Mouse (Mus musculus): ENCODE data around the gene Cacybp. TPM values are rescaled to one million over a fixed set of nuclear protein-coding genes. Genes with fewer than 3 reads are reported as not detected.

Gene Cacybp
- polyA plus RNA-seq (2015; fragmentation: Nextera tagmentation; extraction: Ambion mirVana): 203 and 213 TPM in 2 replicates

GRCm38 (mm10) chr1:160212703-160213669 lies at the start of gene Cacybp:
TSS of gene Cacybp (minus strand) at chr1:160212875.
- H3K36me3 ChIP-seq (ENCODE audit: insufficient read depth, low read length): no peaks in the 10 kb centered on the region
- WGBS: under 1% methylated on average over 76 of the region's 76 CpGs
- H3K4me1 ChIP-seq (ENCODE audit: insufficient read depth, low read length): peaks cover 26% of the 10 kb centered on the region
- no peaks in the 10 kb centered on the region for H3K27me3 ChIP-seq (ENCODE audit: insufficient read depth, low read length)
- peak within 1 kb of the TSS; percentile 97 for H3K27ac ChIP-seq (ENCODE audit: low read length)
- ATAC-seq (ENCODE audit: low FRiP score, low TSS enrichment): peak; percentile 99
- peak within 1 kb of the TSS; percentile 70 for H3K4me3 ChIP-seq (ENCODE audit: low read length)
- H3K9me3 ChIP-seq (ENCODE audit: low read length): no peaks in the 10 kb centered on the region
- H3K4me2 ChIP-seq (replicated peaks; ENCODE audit: low read depth, low read length): peak within 1 kb of the TSS; percentile 82
- peak within 1 kb of the TSS; percentile 88 for H3K9ac ChIP-seq (replicated peaks; ENCODE audit: low read length)

- Histone ChIP-seq H3K4me1 (ENCODE audit: insufficient read depth, low read length) (no peaks in the 10 kb centered on the region; the same call in 1 of the 2 replicates), H3K36me3 (ENCODE audit: insufficient read depth, low read length) (no peaks in the 10 kb centered on the region), H3K9ac (replicated peaks; ENCODE audit: low read length) (no peak overlapping the region), H3K27ac (ENCODE audit: low read length) (no peak overlapping the region), H3K27me3 (ENCODE audit: insufficient read depth, low read length) (no peaks in the 10 kb centered on the region), H3K4me2 (replicated peaks; ENCODE audit: low read depth, low read length) (no peak overlapping the region), H3K9me3 (ENCODE audit: low read length) (no peaks in the 10 kb centered on the region), H3K4me3 (ENCODE audit: low read length) (no peak overlapping the region)
- WGBS: 58% methylated on average over 4 of the region's 4 CpGs
- no peak for ATAC-seq (ENCODE audit: low FRiP score, low TSS enrichment)
Observed at GRCm38 (mm10) chr1:160262415-160262814, 49.7 kb upstream of the Cacybp start.

- ATAC-seq (ENCODE audit: low FRiP score, low TSS enrichment): no peak
- Histone ChIP-seq H3K4me2 (replicated peaks; ENCODE audit: low read depth, low read length) (no peak overlapping the region), H3K27me3 (ENCODE audit: insufficient read depth, low read length) (no peaks in the 10 kb centered on the region), H3K36me3 (ENCODE audit: insufficient read depth, low read length) (no peaks in the 10 kb centered on the region), H3K4me1 (ENCODE audit: insufficient read depth, low read length) (no peaks in the 10 kb centered on the region; the same call in 1 of the 2 replicates), H3K27ac (ENCODE audit: low read length) (no peak overlapping the region), H3K9me3 (ENCODE audit: low read length) (no peaks in the 10 kb centered on the region), H3K9ac (replicated peaks; ENCODE audit: low read length) (no peak overlapping the region), H3K4me3 (ENCODE audit: low read length) (no peak overlapping the region)
- 63% methylated on average over 2 of the region's 2 CpGs for WGBS
Observed at GRCm38 (mm10) chr1:160261849-160262248, 49.2 kb upstream of the Cacybp start.

- H3K9ac ChIP-seq (replicated peaks; ENCODE audit: low read length): no peak overlapping the region
- H3K4me2 ChIP-seq (replicated peaks; ENCODE audit: low read depth, low read length): no peak overlapping the region
- no peak for ATAC-seq (ENCODE audit: low FRiP score, low TSS enrichment)
- H3K27ac ChIP-seq (ENCODE audit: low read length): no peak overlapping the region
- H3K36me3 ChIP-seq (ENCODE audit: insufficient read depth, low read length): no peaks in the 10 kb centered on the region
- H3K27me3 ChIP-seq (ENCODE audit: insufficient read depth, low read length): no peaks in the 10 kb centered on the region
- no peak overlapping the region for H3K4me3 ChIP-seq (ENCODE audit: low read length)
- H3K4me1 ChIP-seq (ENCODE audit: insufficient read depth, low read length): no peaks in the 10 kb centered on the region; the same call in 1 of the 2 replicates
- 89% methylated on average over 4 of the region's 4 CpGs for WGBS
- no peaks in the 10 kb centered on the region for H3K9me3 ChIP-seq (ENCODE audit: low read length)
Observed at GRCm38 (mm10) chr1:160260605-160261004, 47.9 kb upstream of the Cacybp start.

GRCm38 (mm10) chr1:160259884-160260283 lies 47.2 kb upstream of the Cacybp start:
- Histone ChIP-seq H3K36me3 (ENCODE audit: insufficient read depth, low read length) (no peaks in the 10 kb centered on the region), H3K27me3 (ENCODE audit: insufficient read depth, low read length) (no peaks in the 10 kb centered on the region), H3K9ac (replicated peaks; ENCODE audit: low read length) (no peak overlapping the region), H3K4me2 (replicated peaks; ENCODE audit: low read depth, low read length) (no peak overlapping the region), H3K27ac (ENCODE audit: low read length) (no peak overlapping the region), H3K9me3 (ENCODE audit: low read length) (no peaks in the 10 kb centered on the region), H3K4me3 (ENCODE audit: low read length) (no peak overlapping the region), H3K4me1 (ENCODE audit: insufficient read depth, low read length) (no peaks in the 10 kb centered on the region; the same call in 1 of the 2 replicates)
- WGBS: 61% methylated on average over 7 of the region's 7 CpGs
- ATAC-seq (ENCODE audit: low FRiP score, low TSS enrichment): no peak; the same call in 1 of the 2 replicates

GRCm38 (mm10) chr1:160253108-160253507 lies 40.4 kb upstream of the Cacybp start:
- Histone ChIP-seq H3K27me3 (ENCODE audit: insufficient read depth, low read length) (no peaks in the 10 kb centered on the region), H3K4me1 (ENCODE audit: insufficient read depth, low read length) (no peaks in the 10 kb centered on the region), H3K36me3 (ENCODE audit: insufficient read depth, low read length) (no peaks in the 10 kb centered on the region), H3K27ac (ENCODE audit: low read length) (no peak overlapping the region), H3K9ac (replicated peaks; ENCODE audit: low read length) (no peak overlapping the region), H3K4me3 (ENCODE audit: low read length) (no peak overlapping the region), H3K4me2 (replicated peaks; ENCODE audit: low read depth, low read length) (no peak overlapping the region), H3K9me3 (ENCODE audit: low read length) (no peaks in the 10 kb centered on the region)
- no peak for ATAC-seq (ENCODE audit: low FRiP score, low TSS enrichment)
- 87% methylated on average over 2 of the region's 2 CpGs for WGBS

- Histone ChIP-seq H3K27ac (ENCODE audit: low read length) (no peak overlapping the region), H3K9me3 (ENCODE audit: low read length) (no peaks in the 10 kb centered on the region), H3K4me3 (ENCODE audit: low read length) (no peak overlapping the region), H3K27me3 (ENCODE audit: insufficient read depth, low read length) (no peaks in the 10 kb centered on the region), H3K4me2 (replicated peaks; ENCODE audit: low read depth, low read length) (no peak overlapping the region), H3K36me3 (ENCODE audit: insufficient read depth, low read length) (no peaks in the 10 kb centered on the region), H3K9ac (replicated peaks; ENCODE audit: low read length) (no peak overlapping the region), H3K4me1 (ENCODE audit: insufficient read depth, low read length) (no peaks in the 10 kb centered on the region)
- no peak for ATAC-seq (ENCODE audit: low FRiP score, low TSS enrichment)
- WGBS: 74% methylated on average over 5 of the region's 5 CpGs
Observed at GRCm38 (mm10) chr1:160251388-160252007, 38.8 kb upstream of the Cacybp start.

- 56% methylated on average over 4 of the region's 4 CpGs for WGBS
- no peak for ATAC-seq (ENCODE audit: low FRiP score, low TSS enrichment)
Observed at GRCm38 (mm10) chr1:160250782-160251181, 38.1 kb upstream of the Cacybp start.

GRCm38 (mm10) chr1:160249786-160250185 lies 37.1 kb upstream of the Cacybp start:
- no peak overlapping the region for H3K4me3 ChIP-seq (ENCODE audit: low read length)
- H3K36me3 ChIP-seq (ENCODE audit: insufficient read depth, low read length): no peaks in the 10 kb centered on the region
- no peak overlapping the region for H3K27ac ChIP-seq (ENCODE audit: low read length)
- no peak overlapping the region for H3K9ac ChIP-seq (replicated peaks; ENCODE audit: low read length)
- H3K4me1 ChIP-seq (ENCODE audit: insufficient read depth, low read length): no peaks in the 10 kb centered on the region
- H3K27me3 ChIP-seq (ENCODE audit: insufficient read depth, low read length): no peaks in the 10 kb centered on the region
- no peak overlapping the region for H3K4me2 ChIP-seq (replicated peaks; ENCODE audit: low read depth, low read length)
- ATAC-seq (ENCODE audit: low FRiP score, low TSS enrichment): no peak
- WGBS: 72% methylated on average over 3 of the region's 3 CpGs
- H3K9me3 ChIP-seq (ENCODE audit: low read length): no peaks in the 10 kb centered on the region

More at GRCm38 (mm10) chr1:160250782-160251181, 38.1 kb upstream of the Cacybp start:
- H3K27ac ChIP-seq (ENCODE audit: low read length): no peak overlapping the region
- H3K4me2 ChIP-seq (replicated peaks; ENCODE audit: low read depth, low read length): no peak overlapping the region
- H3K9ac ChIP-seq (replicated peaks; ENCODE audit: low read length): no peak overlapping the region
- no peaks in the 10 kb centered on the region for H3K27me3 ChIP-seq (ENCODE audit: insufficient read depth, low read length)
- H3K36me3 ChIP-seq (ENCODE audit: insufficient read depth, low read length): no peaks in the 10 kb centered on the region
- H3K4me3 ChIP-seq (ENCODE audit: low read length): no peak overlapping the region
- H3K4me1 ChIP-seq (ENCODE audit: insufficient read depth, low read length): no peaks in the 10 kb centered on the region
- H3K9me3 ChIP-seq (ENCODE audit: low read length): no peaks in the 10 kb centered on the region

All from kidney, embryonic 16.5 days (tissue).